Mouse (Mus musculus) left cerebral cortex, postnatal 14 days (tissue): ENCODE measurements around the gene Plekha7. TPM values are rescaled to one million over a fixed set of nuclear protein-coding genes. Genes with fewer than 3 reads are reported as not detected.

Experiments
- DNase-seq, 2 experiments: peaks; one replicate each; pipeline ENCODE4 v3.0.0; 2021 to 2022; ENCODE audit warnings: low spot score in 2 of 2, mixed read lengths in 1 of 2
- intact Hi-C: fragments of 180-260 bp; cut with DNase I; formaldehyde crosslinking; loops from one replicate; pipeline ENCODE4 v1.15.1; 2025
- total RNA-seq, 2 experiments: library from RNA; stranded (reverse); gene quantifications; 2 replicates each; pipeline ENCODE4 v1.2.3; 2021

Plekha7 gene
- total RNA-seq, 2 experiments from 2014 or later, result 21.0 to 23.5 TPM

GRCm38 (mm10) chr7:116298389-116298788 lies 9.8 kb downstream of the Plekha7 start:
- DNase-seq, result no peak
- intact Hi-C loops, result no loop called here

GRCm38 (mm10) chr7:116294961-116295360 lies 13.2 kb downstream of the Plekha7 start:
- no peak for DNase-seq
- intact Hi-C loops, result no loop called here

GRCm38 (mm10) chr7:116292377-116292776 lies 15.8 kb downstream of the Plekha7 start:
- no peak for DNase-seq
- intact Hi-C loops, result no loop called here

- intact Hi-C loops, result no loop called here
Observed at GRCm38 (mm10) chr7:116290559-116290958, 17.6 kb downstream of the Plekha7 start.

GRCm38 (mm10) chr7:116288996-116289395 lies 19.2 kb downstream of the Plekha7 start:
- intact Hi-C loops, result no loop called here
- DNase-seq, result no peak

More at GRCm38 (mm10) chr7:116290559-116290958, 17.6 kb downstream of the Plekha7 start:
- DNase-seq, result no peak

- DNase-seq, result no peak
- intact Hi-C loops, result no loop called here
Observed at GRCm38 (mm10) chr7:116287959-116288358, 20.2 kb downstream of the Plekha7 start.

GRCm38 (mm10) chr7:116286611-116287355 lies 21.4 kb downstream of the Plekha7 start:
- intact Hi-C loops, result no loop called here
- DNase-seq, result no peak

GRCm38 (mm10) chr7:116286173-116286572 lies 22.0 kb downstream of the Plekha7 start:
- intact Hi-C loops, result no loop called here
- DNase-seq, result no peak

GRCm38 (mm10) chr7:116285216-116285615 lies 23.0 kb downstream of the Plekha7 start:
- no peak for DNase-seq
- intact Hi-C loops, result no loop called here

- intact Hi-C loops, result no loop called here
- DNase-seq, result peak; percentile 41 to 43
Observed at GRCm38 (mm10) chr7:116282755-116283154, 25.4 kb downstream of the Plekha7 start.

- intact Hi-C loops, result no loop called here
- DNase-seq, result no peak
Observed at GRCm38 (mm10) chr7:116280126-116280525, 28.1 kb downstream of the Plekha7 start.

GRCm38 (mm10) chr7:116278280-116278679 lies 29.9 kb downstream of the Plekha7 start:
- intact Hi-C loops, result no loop called here
- DNase-seq, result no peak

- no peak for DNase-seq
- intact Hi-C loops, result no loop called here
Observed at GRCm38 (mm10) chr7:116276315-116276714, 31.9 kb downstream of the Plekha7 start.

- intact Hi-C loops, result no loop called here
- DNase-seq, result no peak
Observed at GRCm38 (mm10) chr7:116273111-116273510, 35.1 kb downstream of the Plekha7 start.

- DNase-seq, result no peak
- intact Hi-C loops, result loop anchor here (5.0 kb wide), 1 partner anchor 38 kb away; the partner anchor contains the start of gene Plekha7
Observed at GRCm38 (mm10) chr7:116269501-116269995, 38.6 kb downstream of the Plekha7 start.

GRCm38 (mm10) chr7:116268113-116268926 lies 39.9 kb downstream of the Plekha7 start:
- DNase-seq, result no peak
- intact Hi-C loops, result loop anchor here (5.0 kb wide), 1 partner anchor 39 kb away; the partner anchor contains the start of gene Plekha7

GRCm38 (mm10) chr7:116263281-116263680 lies 44.9 kb downstream of the Plekha7 start:
- no peak for DNase-seq
- intact Hi-C loops, result loop anchor here (5.0 kb wide), 1 partner anchor 59 kb away; no protein-coding TSS in a partner anchor

GRCm38 (mm10) chr7:116262508-116262907 lies 45.7 kb downstream of the Plekha7 start:
- DNase-seq, result no peak
- intact Hi-C loops, result loop anchor here (5.0 kb wide), 1 partner anchor 60 kb away; no protein-coding TSS in a partner anchor

GRCm38 (mm10) chr7:116262101-116262500 lies 46.1 kb downstream of the Plekha7 start:
- intact Hi-C loops, result loop anchor here (5.0 kb wide), 1 partner anchor 60 kb away; no protein-coding TSS in a partner anchor

More at GRCm38 (mm10) chr7:116262101-116262500, 46.1 kb downstream of the Plekha7 start:
- DNase-seq, result no peak
